Mouse (Mus musculus) testis, adult 2 months (tissue): Measurements from ENCODE around the gene Ccdc36.

Experiments
- CTCF ChIP-seq: fragments of 200-500 bp; IDR thresholded peaks from 2 replicates; pipeline ENCODE4 v1.5.1; 2012; ENCODE audit warnings: low read depth, mild to moderate bottlenecking, inconsistent platforms, low read length, moderate library complexity; ENCODE audit not compliant: control insufficient read depth, insufficient read depth, insufficient replicate concordance
- POLR2A ChIP-seq: fragments of 200-500 bp; IDR thresholded peaks from 2 replicates; pipeline ENCODE4 v1.6.1; 2012; ENCODE audit warnings: low read depth, mild to moderate bottlenecking, inconsistent platforms, low read length, moderate library complexity; ENCODE audit not compliant: control insufficient read depth

DNA sequence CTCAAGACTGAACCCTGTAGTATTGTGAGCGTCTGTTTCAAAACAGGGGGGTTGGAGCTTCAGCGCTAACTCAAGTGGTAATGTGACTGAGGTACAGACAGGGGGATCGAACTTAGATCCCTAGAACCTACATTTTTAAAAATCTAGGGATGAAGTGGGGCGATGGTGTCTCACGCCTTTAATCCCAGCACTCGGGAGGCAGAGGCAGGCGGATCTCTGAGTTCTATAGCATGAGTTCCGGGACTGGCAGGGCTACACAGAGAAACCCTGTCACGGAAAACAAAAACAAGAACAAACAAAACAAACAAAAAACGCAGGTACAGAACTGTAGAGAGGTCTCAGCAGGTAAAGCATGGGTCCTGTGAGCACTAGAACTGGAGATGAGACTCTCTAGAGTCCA, 28.7 kb upstream of the Ccdc36 start:
- TF ChIP-seq CTCF (no peak), POLR2A (no peak)
